In genomic region chr11:86892996-86893670, GRCm38 (mm10) we compare ENCODE assay signal across 13 mouse cellular contexts.
A peak's percentile ranks its signal among the peaks of the same experiment; 100 is the strongest.
DNase-seq lines count a peak whose midpoint lies in the region; ATAC-seq and TF ChIP-seq lines count a peak whose summit lies in the region.
"Had no signal": no experiment of that assay in that cellular context is flagged by ENCODE, and none has a peak within 500 bp of the region (broad histone marks: within the 10 kb centered on the region; RNA-seq: fewer than 3 reads in every experiment).

No protein-coding gene starts in this region.

- H3K27ac ChIP-seq in heart, postnatal 0 days (ENCODE audit: low read depth): peak overlapping the region; percentile 77
- H3K27ac ChIP-seq in heart, adult 2 months: no peak overlapping the region
- H3K27ac ChIP-seq: forebrain, embryonic 13.5 days; limb, embryonic 15.5 days; midbrain, embryonic 13.5 days had no signal

- WGBS in heart, postnatal 0 days: 64% methylated on average over 15 of the region's 15 CpGs
- WGBS in heart, adult 2 months: 70% methylated on average over 15 of the region's 15 CpGs

- H3K4me1 ChIP-seq in heart, postnatal 0 days (ENCODE audit: control insufficient read depth, insufficient read depth): peaks cover 30% of the 10 kb centered on the region
- peaks cover 1% of the 10 kb centered on the region; the same call in 1 of the 2 replicates for H3K4me1 ChIP-seq in heart, adult 2 months (ENCODE audit: control insufficient read depth, insufficient read depth, low read length)

- no peak overlapping the region; the same call in 1 of the 2 replicates for H3K9ac ChIP-seq in heart, postnatal 0 days (replicated peaks; ENCODE audit: low read depth, low read length)
- no peak overlapping the region for H3K9ac ChIP-seq in heart, adult 2 months (ENCODE audit: low read depth, low read length)
- H3K9ac ChIP-seq: limb, embryonic 15.5 days had no signal

- intact Hi-C loops in heart, adult 2 months (cut with DNase I): loop anchor here (10.0 kb wide), 1 partner anchor 102 kb away; the partner anchor contains the start of gene Ypel2

- H3K4me2 ChIP-seq in heart, postnatal 0 days (ENCODE audit: low read depth, low read length): no peak overlapping the region

- no peak for TF ChIP-seq POLR2A in heart, adult 2 months (IDR thresholded peaks at IDR 0.05; ENCODE audit: insufficient read depth, low read depth, low read length)

- no peaks in the 10 kb centered on the region for H3K79me2 ChIP-seq in heart, adult 2 months (replicated peaks; ENCODE audit: control insufficient read depth, insufficient read depth, low read length)

- H3K9me3 ChIP-seq in heart, postnatal 0 days (replicated peaks; ENCODE audit: control insufficient read depth, low read length): no peaks in the 10 kb centered on the region
- H3K9me3 ChIP-seq: forebrain, embryonic 13.5 days; limb, embryonic 15.5 days; midbrain, embryonic 13.5 days had no signal

- TF ChIP-seq CTCF in heart, postnatal 0 days (IDR thresholded peaks at IDR 0.05; ENCODE audit: low read depth): no peak
- TF ChIP-seq CTCF in heart, adult 2 months (IDR thresholded peaks at IDR 0.05): no peak

- peak; percentile 49 for DNase-seq in heart, postnatal 0 days (ENCODE audit: low spot score)
- no peak for DNase-seq in heart, adult 2 months
- peak; percentile 91 for DNase-seq in A20 (ENCODE audit: low read depth, low spot score)
- DNase-seq in CD4-positive helper T cell, adult 2 months (ENCODE audit: low read depth, low spot score): peak; percentile 58
- no peak for DNase-seq in urinary bladder, postnatal 4 days (ENCODE audit: low spot score in 2 of 2)
- DNase-seq in cerebellum, adult 9-11 months: no peak
- DNase-seq: cerebellum, adult 11 months; gastrocnemius, postnatal 25 days; kidney, adult 9 months had no signal

- no peak for ATAC-seq in heart, postnatal 0 days (ENCODE audit: insufficient read depth, low read depth)
- 0 out of 2 replicates have a peak, but pooled peaks have one; percentile 9 for ATAC-seq in neutrophil, adult 5-6 weeks (ENCODE audit: extremely low read depth, insufficient number of reproducible peaks, low FRiP score, poor library complexity, severe bottlenecking)

- TF ChIP-seq EP300 in heart, postnatal 0 days (IDR thresholded peaks at IDR 0.05; ENCODE audit: low read depth): no peak
- TF ChIP-seq EP300 in heart, adult 2 months (IDR thresholded peaks at IDR 0.05; ENCODE audit: insufficient read depth, low read depth, low read length): no peak

- no peak overlapping the region for H3K4me3 ChIP-seq in heart, postnatal 0 days (ENCODE audit: low read depth, low read length)
- H3K4me3 ChIP-seq in heart, adult 2 months: no peak overlapping the region

- H3K36me3 ChIP-seq in heart, postnatal 0 days (replicated peaks; ENCODE audit: control insufficient read depth, insufficient read depth, low read length): no peaks in the 10 kb centered on the region
- no peaks in the 10 kb centered on the region for H3K36me3 ChIP-seq in heart, adult 2 months (ENCODE audit: control insufficient read depth, insufficient read depth, low read length)
- H3K36me3 ChIP-seq: limb, embryonic 15.5 days; midbrain, embryonic 13.5 days had no signal

- H3K27me3 ChIP-seq in heart, postnatal 0 days (ENCODE audit: control insufficient read depth, insufficient read depth, low read length): no peaks in the 10 kb centered on the region
- H3K27me3 ChIP-seq in heart, adult 2 months (ENCODE audit: control insufficient read depth, insufficient read depth, low read length): no peaks in the 10 kb centered on the region
- H3K27me3 ChIP-seq: forebrain, embryonic 13.5 days; limb, embryonic 15.5 days had no signal

Comparison
In these comparisons a context has a peak if more than half of its experiments do, and no peak if none do; other contexts are left out.
1. DNase-seq: peak in heart, postnatal 0 days (single experiment), A20 (single experiment) and CD4-positive helper T cell, adult 2 months (single experiment); none in heart, adult 2 months (0 of 2), urinary bladder, postnatal 4 days (0 of 2) and cerebellum, adult 9-11 months (single experiment).